Mouse (Mus musculus): ENCODE measurements around the gene Ptpre. TPM values are rescaled to one million over a fixed set of nuclear protein-coding genes. Genes with fewer than 3 reads are reported as not detected.
"Not testable (repeated sequence)": the region's sequence is repeated elsewhere in the genome, so short reads cannot be mapped to it uniquely, and the experiment has no call there.

Gene Ptpre
- polyA plus RNA-seq, 1 experiment from 2014 or later: 1.8 TPM

GRCm38 (mm10) chr7:135668852-135669739 is 131.8 kb downstream of the Ptpre start:
- Histone ChIP-seq H3K9me3 (no peaks in the 10 kb centered on the region), H3K27ac (no peak overlapping the region), H3K36me3 (no peaks in the 10 kb centered on the region), H3K4me1 (no peaks in the 10 kb centered on the region), H3K4me3 (no peak overlapping the region), H3K27me3 (ENCODE audit: insufficient read depth, poor library complexity, severe bottlenecking) (0 out of 2 replicates have a peak, but pooled peaks cover 6% of the 10 kb centered on the region)
- WGBS: 38% methylated on average over 16 of the region's 16 CpGs
- no peak for DNase-seq (ENCODE audit: low spot score)

DNA sequence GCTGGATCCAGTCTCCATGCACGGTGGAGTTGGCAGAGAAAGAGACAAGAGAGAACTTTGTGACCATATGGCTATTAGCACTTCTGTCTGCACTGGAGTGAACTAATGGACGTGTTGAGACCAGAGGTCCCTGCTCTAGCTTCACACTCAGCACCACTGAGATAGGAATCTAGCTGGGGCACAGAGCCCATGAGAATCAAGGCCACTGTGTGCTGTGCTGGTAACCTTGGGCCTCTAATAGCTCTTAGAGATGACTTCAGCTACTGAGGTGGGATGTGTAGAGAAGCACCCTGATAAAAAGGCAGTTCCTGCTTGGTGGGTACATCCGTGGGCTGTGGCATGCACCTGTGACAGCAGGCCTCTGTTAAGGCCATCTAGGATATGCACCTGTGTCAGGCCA is 136.3 kb downstream of the Ptpre start:
- H3K27me3 ChIP-seq (ENCODE audit: insufficient read depth, poor library complexity, severe bottlenecking): 0 out of 2 replicates have a peak, but pooled peaks cover 4% of the 10 kb centered on the region
- no peak overlapping the region for H3K4me3 ChIP-seq
- no peak for DNase-seq (ENCODE audit: low spot score)
- WGBS: 66% methylated on average over 3 of the region's 3 CpGs
- no peaks in the 10 kb centered on the region for H3K36me3 ChIP-seq
- no peak overlapping the region for H3K27ac ChIP-seq
- no peaks in the 10 kb centered on the region for H3K4me1 ChIP-seq
- H3K9me3 ChIP-seq: no peaks in the 10 kb centered on the region

- Histone ChIP-seq H3K4me1 (no peaks in the 10 kb centered on the region), H3K4me3 (no peak overlapping the region), H3K27me3 (ENCODE audit: insufficient read depth, poor library complexity, severe bottlenecking) (no peaks in the 10 kb centered on the region), H3K27ac (no peak overlapping the region), H3K9me3 (no peaks in the 10 kb centered on the region), H3K36me3 (no peaks in the 10 kb centered on the region)
- WGBS: 74% methylated on average over 8 of the region's 8 CpGs
- DNase-seq (ENCODE audit: low spot score): no peak
These were observed 139.4 kb downstream of the Ptpre start for GRCm38 (mm10) chr7:135676722-135677121.

- H3K4me3 ChIP-seq: no peak overlapping the region
- WGBS: 73% methylated on average over 5 of the region's 5 CpGs
- no peak for DNase-seq (ENCODE audit: low spot score)
These were observed 143.1 kb downstream of the Ptpre start for GRCm38 (mm10) chr7:135680334-135680733.

DNA sequence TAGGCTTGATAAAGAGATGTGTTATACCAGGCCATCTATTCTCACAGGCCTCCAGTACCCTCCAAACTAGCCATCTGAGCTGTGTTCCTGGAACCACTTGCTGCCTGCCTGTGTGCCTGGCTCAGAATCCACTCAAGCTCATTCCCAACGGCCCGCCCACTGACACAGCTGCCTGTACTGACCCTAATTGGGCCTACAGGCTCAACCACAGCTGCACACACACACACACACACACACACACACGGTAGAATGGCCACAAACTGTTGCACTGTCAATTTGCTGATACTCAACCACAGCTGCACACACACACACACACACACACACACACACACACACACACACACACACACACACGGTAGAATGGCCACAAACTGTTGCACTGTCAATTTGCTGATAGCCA is 146.8 kb downstream of the Ptpre start:
- H3K9me3 ChIP-seq; H3K27me3 ChIP-seq (ENCODE audit: insufficient read depth, poor library complexity, severe bottlenecking); H3K4me1 ChIP-seq; DNase-seq (ENCODE audit: low spot score); H3K4me3 ChIP-seq; H3K27ac ChIP-seq: not testable (repeated sequence)
- WGBS: 69% methylated on average over 4 of the region's 4 CpGs
- peaks cover 42% of the 10 kb centered on the region for H3K36me3 ChIP-seq

More at GRCm38 (mm10) chr7:135680334-135680733, 143.1 kb downstream of the Ptpre start:
- Histone ChIP-seq H3K4me1 (no peaks in the 10 kb centered on the region), H3K36me3 (peaks cover 6% of the 10 kb centered on the region), H3K27ac (no peak overlapping the region), H3K9me3 (no peaks in the 10 kb centered on the region), H3K27me3 (ENCODE audit: insufficient read depth, poor library complexity, severe bottlenecking) (no peaks in the 10 kb centered on the region)

GRCm38 (mm10) chr7:135684938-135685337 is 147.7 kb downstream of the Ptpre start:
- Histone ChIP-seq H3K36me3 (peaks cover 49% of the 10 kb centered on the region), H3K27ac (no peak overlapping the region), H3K27me3 (ENCODE audit: insufficient read depth, poor library complexity, severe bottlenecking) (no peaks in the 10 kb centered on the region), H3K9me3 (no peaks in the 10 kb centered on the region), H3K4me1 (no peaks in the 10 kb centered on the region), H3K4me3 (no peak overlapping the region)
- DNase-seq (ENCODE audit: low spot score): no peak
- 79% methylated on average over 7 of the region's 7 CpGs for WGBS

GRCm38 (mm10) chr7:135689396-135689795 is 152.1 kb downstream of the Ptpre start:
- DNase-seq (ENCODE audit: low spot score): peak; percentile 62
- 95% methylated on average over 7 of the region's 7 CpGs for WGBS
- H3K9me3 ChIP-seq: no peaks in the 10 kb centered on the region
- H3K27ac ChIP-seq: no peak overlapping the region
- no peaks in the 10 kb centered on the region for H3K4me1 ChIP-seq
- H3K27me3 ChIP-seq (ENCODE audit: insufficient read depth, poor library complexity, severe bottlenecking): no peaks in the 10 kb centered on the region
- no peak overlapping the region for H3K4me3 ChIP-seq
- peaks cover 93% of the 10 kb centered on the region for H3K36me3 ChIP-seq

- no peak overlapping the region for H3K4me3 ChIP-seq
- DNase-seq (ENCODE audit: low spot score): peak; percentile 62
- H3K4me1 ChIP-seq: no peaks in the 10 kb centered on the region
- H3K27me3 ChIP-seq (ENCODE audit: insufficient read depth, poor library complexity, severe bottlenecking): no peaks in the 10 kb centered on the region
- WGBS: 89% methylated on average over 5 of the region's 5 CpGs
- no peaks in the 10 kb centered on the region for H3K9me3 ChIP-seq
- no peak overlapping the region for H3K27ac ChIP-seq
- peaks cover 97% of the 10 kb centered on the region for H3K36me3 ChIP-seq
These were observed 154.7 kb downstream of the Ptpre start for GRCm38 (mm10) chr7:135691941-135692340.

DNA sequence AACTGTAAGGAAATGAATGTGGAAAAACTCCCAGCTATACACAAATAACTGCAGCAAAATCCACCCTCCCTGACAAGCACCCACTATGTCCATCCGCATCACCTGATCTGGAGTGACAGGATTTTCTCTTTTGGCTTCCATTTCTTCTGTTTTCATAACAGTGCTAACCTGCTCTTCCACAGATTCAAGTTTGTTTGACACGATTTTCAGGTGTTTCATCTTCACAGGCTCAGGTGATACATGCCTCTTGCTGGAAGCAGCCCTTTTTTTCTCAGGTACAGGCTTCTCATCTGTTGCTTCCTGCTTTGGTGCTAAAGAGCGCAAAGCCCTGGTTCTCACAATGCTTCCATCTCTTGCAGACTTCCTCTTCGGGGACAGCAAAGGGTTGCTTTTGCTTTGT is 156.8 kb downstream of the Ptpre start:
- Histone ChIP-seq H3K4me3 (no peak overlapping the region), H3K27ac (no peak overlapping the region), H3K4me1 (no peaks in the 10 kb centered on the region), H3K36me3 (peaks cover 98% of the 10 kb centered on the region), H3K27me3 (ENCODE audit: insufficient read depth, poor library complexity, severe bottlenecking) (no peaks in the 10 kb centered on the region), H3K9me3 (no peaks in the 10 kb centered on the region)
- WGBS: 93% methylated on average over 4 of the region's 4 CpGs
- peak; percentile 65 for DNase-seq (ENCODE audit: low spot score)

GRCm38 (mm10) chr7:135694796-135695195 is 157.5 kb downstream of the Ptpre start:
- no peaks in the 10 kb centered on the region for H3K4me1 ChIP-seq
- peak; percentile 74 for DNase-seq (ENCODE audit: low spot score)
- WGBS: 96% methylated on average over 5 of the region's 5 CpGs
- H3K36me3 ChIP-seq: peaks cover 98% of the 10 kb centered on the region
- no peak overlapping the region for H3K4me3 ChIP-seq
- H3K9me3 ChIP-seq: no peaks in the 10 kb centered on the region
- no peak overlapping the region for H3K27ac ChIP-seq
- no peaks in the 10 kb centered on the region for H3K27me3 ChIP-seq (ENCODE audit: insufficient read depth, poor library complexity, severe bottlenecking)

DNA sequence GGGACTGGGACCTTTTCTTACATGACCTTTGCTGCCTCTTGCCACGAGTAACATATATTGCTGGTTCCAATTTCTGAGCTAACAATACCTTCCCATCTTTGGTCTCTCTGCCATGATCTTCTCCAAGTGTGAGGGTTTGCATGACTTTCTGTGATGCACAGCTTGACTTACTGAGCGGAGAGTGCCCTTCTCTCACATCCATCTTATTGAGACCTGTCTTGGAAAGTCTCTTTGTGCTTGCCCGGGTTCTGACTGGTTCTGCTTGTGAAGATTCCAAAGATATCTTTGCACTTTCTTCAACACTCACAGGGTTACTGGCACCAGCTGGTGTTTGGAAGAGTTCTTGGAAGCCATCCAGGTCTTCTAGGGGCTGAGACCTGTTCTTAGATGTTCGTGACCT is 158.8 kb downstream of the Ptpre start:
- Histone ChIP-seq H3K9me3 (no peaks in the 10 kb centered on the region), H3K4me3 (no peak overlapping the region), H3K27ac (no peak overlapping the region), H3K4me1 (no peaks in the 10 kb centered on the region), H3K27me3 (ENCODE audit: insufficient read depth, poor library complexity, severe bottlenecking) (no peaks in the 10 kb centered on the region), H3K36me3 (peaks cover 100% of the 10 kb centered on the region)
- WGBS: 92% methylated on average over 4 of the region's 4 CpGs
- DNase-seq (ENCODE audit: low spot score): peak; percentile 62

DNA sequence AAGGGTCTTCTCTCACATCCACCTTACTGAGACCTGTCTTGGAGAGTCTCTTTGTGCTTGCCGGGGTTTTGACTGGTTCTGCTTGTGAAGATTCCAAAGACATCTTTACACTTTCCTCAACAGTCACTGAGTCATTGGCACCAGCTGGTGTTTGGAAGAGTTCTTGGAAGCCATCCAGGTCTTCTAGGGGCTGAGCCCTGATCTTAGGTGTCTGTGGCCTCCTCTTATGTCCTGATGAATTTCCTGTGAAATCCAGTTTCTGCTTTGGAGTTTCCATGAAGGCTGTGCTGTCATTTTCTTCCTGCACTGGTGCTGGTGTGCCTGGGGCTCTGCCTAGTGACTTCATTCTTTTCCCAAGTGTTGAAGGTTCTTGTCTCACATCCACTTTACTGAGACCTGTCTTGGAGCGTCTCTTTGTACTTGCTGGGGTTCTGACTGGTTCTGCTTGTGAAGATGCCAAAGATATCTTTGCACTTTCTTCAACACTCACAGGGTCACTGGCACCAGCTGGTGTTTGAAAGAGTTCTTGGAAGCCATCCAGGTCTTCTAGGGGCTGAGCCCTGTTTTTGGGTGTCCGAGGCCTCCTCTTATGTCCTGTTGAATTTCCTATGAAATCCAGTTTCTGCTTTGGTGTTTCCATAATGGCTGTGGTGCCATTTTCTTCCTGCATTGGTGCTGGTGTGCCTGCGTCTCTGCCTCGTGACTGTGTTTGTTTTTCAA is 159.9 kb downstream of the Ptpre start:
- H3K4me1 ChIP-seq; H3K4me3 ChIP-seq; H3K27me3 ChIP-seq (ENCODE audit: insufficient read depth, poor library complexity, severe bottlenecking); H3K27ac ChIP-seq; H3K9me3 ChIP-seq: not testable (repeated sequence)
- peaks cover 100% of the 10 kb centered on the region for H3K36me3 ChIP-seq
- peak; percentile 66 for DNase-seq (ENCODE audit: low spot score)
- 90% methylated on average over 5 of the region's 5 CpGs for WGBS

GRCm38 (mm10) chr7:135698362-135698761 is 161.1 kb downstream of the Ptpre start:
- Histone ChIP-seq H3K4me1 (no peaks in the 10 kb centered on the region), H3K36me3 (peaks cover 99% of the 10 kb centered on the region), H3K27ac (no peak overlapping the region), H3K9me3 (no peaks in the 10 kb centered on the region), H3K27me3 (ENCODE audit: insufficient read depth, poor library complexity, severe bottlenecking) (no peaks in the 10 kb centered on the region), H3K4me3 (no peak overlapping the region)
- DNase-seq (ENCODE audit: low spot score): peak; percentile 17
- WGBS: 97% methylated on average over 2 of the region's 2 CpGs
